Mouse (Mus musculus) embryonic fibroblast, embryonic 13.5 days (primary cell): ENCODE data around the gene Gm47289.

Source experiments
- CTCF ChIP-seq: IDR thresholded peaks from 2 replicates; pipeline ENCODE4 v1.5.1; 2011; ENCODE audit warnings: mild to moderate bottlenecking, control low read depth, low read length, moderate library complexity, borderline replicate concordance; ENCODE audit not compliant: insufficient read depth
- POLR2A ChIP-seq: IDR thresholded peaks from 2 replicates; pipeline ENCODE4 v1.6.1; 2011; ENCODE audit warnings: low read depth, mild to moderate bottlenecking, control low read depth, low read length, moderate library complexity

- TF ChIP-seq CTCF: no peak
- TF ChIP-seq POLR2A: no peak
Observed at GRCm38 (mm10) chr9:119143372-119143771, 15.6 kb upstream of the Gm47289 start.
